Mouse (Mus musculus): ENCODE measurements around the gene Jmjd7. TPM values are rescaled to one million over a fixed set of nuclear protein-coding genes. Genes with fewer than 3 reads are reported as not detected.

Gene Jmjd7
- polyA plus RNA-seq, 1 experiment from 2014 or later: 23.5 TPM

DNA sequence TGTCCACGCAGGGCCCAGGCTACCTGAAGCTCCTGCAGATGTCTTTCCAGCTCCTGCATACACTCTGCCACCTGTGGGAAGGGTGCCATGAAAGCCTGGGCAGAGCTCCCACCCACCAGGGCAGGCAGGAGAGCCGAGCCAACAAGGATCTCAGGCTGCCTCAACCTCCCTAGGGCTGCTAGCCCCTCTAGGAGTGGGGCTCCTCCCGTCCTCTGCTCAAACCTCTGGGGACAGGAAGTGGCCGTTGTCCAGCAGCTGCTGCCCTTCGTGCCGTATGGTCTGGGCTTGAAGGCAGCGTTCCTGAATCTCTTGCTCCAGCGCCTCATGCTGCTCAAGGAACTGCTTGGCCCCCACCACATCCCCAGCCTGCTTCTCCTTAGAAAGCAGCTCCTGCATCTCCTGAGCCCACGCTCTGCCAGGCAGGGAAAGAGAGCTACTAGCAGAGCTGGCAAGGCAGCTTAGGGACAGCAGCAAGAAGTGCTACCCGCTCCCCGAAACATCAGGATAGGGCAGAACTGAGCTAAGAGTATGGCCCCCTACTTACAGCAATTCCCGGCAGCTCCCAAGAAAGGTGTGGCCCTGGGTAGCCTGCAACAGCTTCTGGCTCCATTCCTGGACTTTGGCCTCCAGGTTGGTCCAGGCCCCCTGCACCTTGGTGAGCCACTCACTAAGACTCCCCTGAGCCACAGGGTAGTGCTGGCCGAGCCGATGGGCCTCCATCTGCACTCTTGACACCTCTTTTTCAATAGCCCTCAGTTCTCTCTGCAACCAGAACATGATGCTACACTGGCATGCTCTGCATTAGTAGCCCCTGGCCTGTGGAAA is 19.4 kb downstream of the Jmjd7 start:
- no peak overlapping the region for H3K27ac ChIP-seq
- peaks cover 14% of the 10 kb centered on the region for H3K36me3 ChIP-seq
- no peak for ATAC-seq (ENCODE audit: low FRiP score)
- no peaks in the 10 kb centered on the region for H3K9me3 ChIP-seq
- H3K9ac ChIP-seq: no peak overlapping the region
- WGBS: 74% methylated on average over 14 of the region's 14 CpGs
- no peak overlapping the region for H3K4me2 ChIP-seq
- no peaks in the 10 kb centered on the region for H3K4me1 ChIP-seq (replicated peaks)
- 0 out of 2 replicates have a peak, but pooled peaks cover 4% of the 10 kb centered on the region for H3K27me3 ChIP-seq
- no peak overlapping the region for H3K4me3 ChIP-seq

DNA sequence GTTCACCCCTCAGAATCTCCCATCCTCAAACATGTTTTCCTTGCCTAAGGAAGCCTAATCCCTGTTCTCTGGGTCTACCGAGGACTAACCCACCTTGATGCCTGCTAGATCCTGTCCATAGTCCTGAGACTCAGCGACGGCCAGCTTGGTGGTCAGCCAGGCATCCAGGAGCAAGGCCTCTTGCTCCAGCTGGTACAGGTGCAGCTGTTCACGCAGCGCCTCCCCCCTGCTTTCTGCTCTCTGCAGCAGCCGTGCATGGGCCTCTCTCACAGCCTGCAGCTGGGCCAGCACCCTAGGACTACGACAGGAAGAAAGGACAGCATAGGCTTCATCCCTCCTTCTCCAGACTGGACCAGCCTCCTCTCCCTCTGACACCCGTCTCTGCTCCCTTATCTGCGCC is 20.9 kb downstream of the Jmjd7 start:
- Histone ChIP-seq H3K36me3 (no peaks in the 10 kb centered on the region; the same call in 1 of the 2 replicates), H3K27me3 (0 out of 2 replicates have a peak, but pooled peaks cover 4% of the 10 kb centered on the region), H3K9me3 (no peaks in the 10 kb centered on the region), H3K27ac (no peak overlapping the region), H3K4me2 (no peak overlapping the region), H3K4me1 (replicated peaks) (no peaks in the 10 kb centered on the region), H3K9ac (no peak overlapping the region), H3K4me3 (no peak overlapping the region)
- ATAC-seq (ENCODE audit: low FRiP score): no peak
- WGBS: 80% methylated on average over 9 of the region's 9 CpGs

DNA sequence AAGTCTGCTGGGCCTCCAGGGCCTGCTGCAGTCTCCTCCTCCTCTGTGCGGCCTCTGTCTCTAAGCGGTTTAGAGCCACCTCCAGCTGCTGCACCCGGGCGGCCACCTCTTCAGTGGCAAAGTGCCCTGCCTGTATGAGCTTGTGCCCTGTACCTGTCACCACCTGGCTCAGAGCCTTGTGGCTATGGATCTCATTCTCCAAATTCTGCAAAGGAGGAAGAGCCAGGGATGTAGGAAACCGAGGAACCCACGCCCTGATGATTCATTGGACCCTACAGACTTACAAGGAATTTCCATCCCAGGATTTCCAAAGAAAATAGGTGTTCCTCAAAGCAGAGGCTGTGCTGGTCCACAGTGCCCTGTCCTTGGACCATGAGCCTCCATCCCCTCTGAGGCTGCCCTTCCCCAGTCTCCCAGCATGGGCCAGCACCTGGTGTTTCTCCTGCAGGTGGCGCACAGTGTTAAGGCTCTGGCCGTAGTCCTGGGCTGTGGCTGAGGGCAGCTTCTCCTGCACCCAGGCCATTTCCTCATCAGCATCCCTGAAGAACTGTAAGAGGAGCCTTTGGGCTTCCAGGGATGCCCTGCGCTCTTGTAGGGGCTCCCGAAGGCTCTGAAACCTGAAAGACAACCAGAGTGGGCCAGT is 22.5 kb downstream of the Jmjd7 start:
- ATAC-seq (ENCODE audit: low FRiP score): no peak
- Histone ChIP-seq H3K27ac (no peak overlapping the region), H3K4me3 (no peak overlapping the region), H3K36me3 (no peaks in the 10 kb centered on the region), H3K9ac (no peak overlapping the region), H3K9me3 (no peaks in the 10 kb centered on the region), H3K4me2 (no peak overlapping the region), H3K27me3 (0 out of 2 replicates have a peak, but pooled peaks cover 4% of the 10 kb centered on the region), H3K4me1 (replicated peaks) (no peaks in the 10 kb centered on the region)
- 60% methylated on average over 10 of the region's 10 CpGs for WGBS

DNA sequence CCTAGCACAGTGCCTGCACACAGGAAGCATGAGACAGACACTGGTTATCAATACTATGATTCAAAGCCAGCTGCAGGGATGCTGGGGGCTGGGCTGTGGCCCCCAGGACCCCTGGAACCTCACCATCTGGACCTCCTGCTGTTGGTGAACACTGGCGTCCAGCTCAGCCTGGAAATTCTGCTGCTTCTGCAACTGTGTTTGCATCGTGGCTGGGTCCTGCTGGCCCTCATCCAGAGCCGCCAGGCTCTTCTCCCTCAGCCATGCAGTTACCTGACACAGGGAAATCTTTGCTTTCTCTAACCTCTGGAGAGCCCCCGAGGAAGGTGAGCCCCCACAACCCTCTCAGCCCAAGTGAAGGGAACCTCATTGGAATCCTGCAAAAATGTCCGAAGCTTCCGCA is 24.1 kb downstream of the Jmjd7 start:
- Histone ChIP-seq H3K9ac (no peak overlapping the region), H3K36me3 (no peaks in the 10 kb centered on the region), H3K27me3 (0 out of 2 replicates have a peak, but pooled peaks cover 4% of the 10 kb centered on the region), H3K27ac (no peak overlapping the region), H3K4me2 (no peak overlapping the region), H3K4me3 (no peak overlapping the region), H3K4me1 (replicated peaks) (no peaks in the 10 kb centered on the region), H3K9me3 (no peaks in the 10 kb centered on the region)
- 64% methylated on average over 6 of the region's 6 CpGs for WGBS
- ATAC-seq (ENCODE audit: low FRiP score): no peak

DNA sequence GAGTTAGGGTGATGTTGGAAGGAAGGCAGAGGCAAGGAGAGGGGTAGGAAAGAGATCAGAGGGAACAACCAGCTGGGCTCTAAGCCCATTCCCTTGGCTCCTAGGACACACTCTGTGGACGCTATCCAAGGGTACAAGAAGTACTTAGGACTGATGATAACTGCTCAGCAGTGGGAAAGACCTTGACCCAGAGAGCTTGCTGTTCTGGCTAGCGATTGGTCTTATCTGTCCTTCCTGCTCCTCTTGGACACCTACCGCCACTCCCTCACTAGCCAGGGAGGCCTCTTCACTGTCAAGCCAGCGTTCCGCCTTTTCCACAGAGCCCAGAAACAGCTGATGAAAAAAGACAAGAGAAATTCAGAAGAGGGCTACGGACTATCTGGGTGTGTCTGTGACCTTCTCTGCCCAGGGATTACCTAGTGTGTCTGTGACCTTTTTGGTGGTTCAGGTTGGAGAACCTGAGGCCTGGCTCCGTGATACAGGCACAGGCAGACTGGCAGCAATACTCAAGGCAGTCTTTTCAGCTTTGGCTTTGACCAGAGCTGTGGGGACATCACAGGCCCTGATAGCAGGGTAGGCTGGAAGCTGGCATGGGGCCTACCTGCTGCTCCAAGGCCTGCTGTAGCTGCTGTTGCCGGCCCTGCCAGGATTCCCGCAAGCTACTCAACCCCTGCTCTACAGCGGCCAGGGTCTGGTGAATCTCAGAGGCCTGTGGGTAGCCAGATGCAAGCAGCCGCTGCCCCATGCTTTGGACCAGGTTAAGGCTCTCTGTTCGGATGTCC is 27.7 kb downstream of the Jmjd7 start:
- 92% methylated on average over 12 of the region's 12 CpGs for WGBS
- 0 out of 2 replicates have a peak, but pooled peaks cover 4% of the 10 kb centered on the region for H3K27me3 ChIP-seq
- no peak for ATAC-seq (ENCODE audit: low FRiP score)
- no peaks in the 10 kb centered on the region for H3K36me3 ChIP-seq
- H3K4me1 ChIP-seq (replicated peaks): no peaks in the 10 kb centered on the region
- H3K9ac ChIP-seq: no peak overlapping the region
- no peaks in the 10 kb centered on the region for H3K9me3 ChIP-seq
- H3K4me2 ChIP-seq: no peak overlapping the region
- no peak overlapping the region for H3K4me3 ChIP-seq
- H3K27ac ChIP-seq: no peak overlapping the region

DNA sequence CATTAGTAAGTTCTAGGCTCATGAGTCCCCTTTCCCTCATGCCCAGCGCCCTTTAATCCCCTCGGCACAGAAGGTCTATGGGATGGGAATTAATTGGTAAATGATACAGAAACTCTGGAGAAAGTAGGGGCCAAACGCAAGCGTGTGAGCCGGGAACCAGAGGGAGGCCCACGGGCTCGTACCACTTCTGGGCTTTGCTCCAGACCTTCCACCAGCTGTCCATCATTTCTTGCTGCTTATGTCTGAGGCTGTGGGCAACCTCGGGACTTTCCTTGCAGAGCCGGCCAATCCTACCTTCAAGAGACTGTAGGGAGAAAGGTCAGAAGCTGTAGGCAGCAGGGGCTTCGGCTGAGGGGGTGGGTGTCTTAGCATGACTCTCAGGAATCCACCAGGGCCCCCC is 28.6 kb downstream of the Jmjd7 start:
- Histone ChIP-seq H3K9ac (no peak overlapping the region), H3K4me3 (no peak overlapping the region), H3K4me1 (replicated peaks) (no peaks in the 10 kb centered on the region), H3K9me3 (no peaks in the 10 kb centered on the region), H3K27ac (no peak overlapping the region), H3K4me2 (no peak overlapping the region), H3K27me3 (no peaks in the 10 kb centered on the region), H3K36me3 (no peaks in the 10 kb centered on the region)
- 90% methylated on average over 10 of the region's 10 CpGs for WGBS
- no peak for ATAC-seq (ENCODE audit: low FRiP score)

DNA sequence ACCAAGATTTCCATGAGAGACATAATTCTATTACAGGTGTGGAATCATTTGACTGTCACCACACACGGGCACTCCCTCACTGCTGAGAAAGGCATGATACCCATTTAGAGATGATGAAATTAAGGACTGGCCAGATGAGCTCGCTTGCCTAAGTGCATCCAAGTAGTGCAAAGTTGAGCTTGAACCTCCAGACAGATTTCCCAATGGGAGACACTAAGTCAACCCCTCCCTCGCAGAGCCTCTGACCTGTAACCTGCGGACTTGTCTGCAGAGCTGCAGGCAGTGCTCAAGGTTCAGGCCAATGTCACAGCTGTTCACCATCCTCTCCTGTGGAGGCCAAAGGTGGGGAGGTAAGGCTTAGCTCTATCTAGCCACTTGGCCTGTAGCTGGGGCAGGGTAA is 31.5 kb downstream of the Jmjd7 start:
- no peak overlapping the region for H3K4me2 ChIP-seq
- no peak overlapping the region; the same call in 1 of the 2 replicates for H3K9ac ChIP-seq
- H3K27ac ChIP-seq: no peak overlapping the region
- no peaks in the 10 kb centered on the region for H3K36me3 ChIP-seq
- no peak overlapping the region for H3K4me3 ChIP-seq
- no peak for ATAC-seq (ENCODE audit: low FRiP score)
- 88% methylated on average over 4 of the region's 4 CpGs for WGBS
- H3K4me1 ChIP-seq (replicated peaks): no peaks in the 10 kb centered on the region
- H3K27me3 ChIP-seq: no peaks in the 10 kb centered on the region
- no peaks in the 10 kb centered on the region for H3K9me3 ChIP-seq

DNA sequence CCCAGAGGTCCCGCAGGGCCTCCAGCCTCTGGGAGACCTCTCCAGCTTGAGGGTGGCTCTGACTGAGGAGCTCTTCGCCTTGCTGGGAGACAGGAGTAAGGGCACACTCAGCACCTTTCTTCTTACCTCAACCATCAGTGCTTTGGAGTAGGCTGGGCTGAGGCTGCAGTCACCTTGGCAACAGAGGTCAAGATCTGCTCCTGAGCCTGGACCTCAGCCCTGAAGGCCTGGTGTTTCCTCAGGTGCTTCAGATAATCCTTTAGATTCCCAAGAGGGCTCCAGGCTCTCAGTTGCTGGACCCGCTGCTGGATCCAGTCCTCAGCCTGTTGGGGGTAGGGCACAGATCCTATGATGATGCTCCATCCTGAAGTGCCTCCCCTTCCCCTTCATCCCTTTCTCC is 32.2 kb downstream of the Jmjd7 start:
- no peak for ATAC-seq (ENCODE audit: low FRiP score)
- 82% methylated on average over 3 of the region's 3 CpGs for WGBS

DNA sequence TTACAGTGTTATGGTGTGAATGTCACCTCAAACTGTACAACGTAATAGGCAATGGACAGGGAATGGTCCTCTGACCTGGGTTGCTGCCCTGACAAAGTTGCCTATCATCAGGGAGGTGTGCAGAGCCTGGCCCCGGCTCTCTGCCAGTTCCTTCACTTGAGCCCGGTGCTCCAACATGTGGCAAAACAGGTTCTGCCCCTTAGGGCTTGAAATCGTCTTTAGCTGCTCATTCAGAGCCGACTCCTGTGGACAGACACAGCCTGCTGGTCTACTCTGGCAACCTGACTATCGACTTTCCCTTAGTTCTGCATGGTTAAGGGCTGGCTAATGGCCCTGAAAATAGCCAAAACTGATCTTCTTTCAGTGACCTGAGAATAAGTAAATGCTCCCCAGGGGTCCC is 32.9 kb downstream of the Jmjd7 start:
- Histone ChIP-seq H3K4me1 (replicated peaks) (no peaks in the 10 kb centered on the region), H3K27me3 (no peaks in the 10 kb centered on the region), H3K36me3 (no peaks in the 10 kb centered on the region), H3K4me2 (no peak overlapping the region), H3K27ac (no peak overlapping the region), H3K9me3 (no peaks in the 10 kb centered on the region), H3K9ac (no peak overlapping the region), H3K4me3 (no peak overlapping the region)
- WGBS: 73% methylated on average over 6 of the region's 6 CpGs
- ATAC-seq (ENCODE audit: low FRiP score): no peak

More for the DNA sequence above, 32.2 kb downstream of the Jmjd7 start:
- no peak overlapping the region for H3K9ac ChIP-seq
- no peaks in the 10 kb centered on the region for H3K9me3 ChIP-seq
- no peaks in the 10 kb centered on the region for H3K27me3 ChIP-seq
- H3K4me1 ChIP-seq (replicated peaks): no peaks in the 10 kb centered on the region
- no peaks in the 10 kb centered on the region for H3K36me3 ChIP-seq
- H3K27ac ChIP-seq: no peak overlapping the region
- no peak overlapping the region for H3K4me3 ChIP-seq
- no peak overlapping the region for H3K4me2 ChIP-seq

DNA sequence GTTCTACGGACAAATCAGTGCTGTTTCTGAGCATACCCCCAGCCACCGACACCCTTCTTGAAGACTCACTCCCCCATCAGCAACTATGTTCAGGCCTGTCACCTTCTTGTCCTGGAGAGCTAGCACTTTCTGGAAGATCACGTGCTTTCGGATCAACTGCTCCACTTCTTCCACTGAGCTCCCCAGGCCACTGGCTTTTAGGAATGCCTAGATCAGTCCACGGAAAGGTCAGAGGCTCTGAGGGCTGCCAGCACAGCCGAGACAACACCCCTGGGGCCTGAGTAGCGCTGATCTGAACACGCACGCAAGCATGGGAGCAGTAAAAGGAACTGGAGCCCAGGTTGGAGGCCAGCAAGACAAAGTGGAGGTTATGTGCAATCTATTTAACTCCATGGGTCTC is 33.4 kb downstream of the Jmjd7 start:
- WGBS: 77% methylated on average over 9 of the region's 9 CpGs
- Histone ChIP-seq H3K9me3 (no peaks in the 10 kb centered on the region), H3K36me3 (no peaks in the 10 kb centered on the region), H3K9ac (no peak overlapping the region), H3K4me2 (no peak overlapping the region), H3K4me1 (replicated peaks) (no peaks in the 10 kb centered on the region), H3K27ac (no peak overlapping the region), H3K27me3 (no peaks in the 10 kb centered on the region), H3K4me3 (no peak overlapping the region)
- ATAC-seq (ENCODE audit: low FRiP score): no peak

DNA sequence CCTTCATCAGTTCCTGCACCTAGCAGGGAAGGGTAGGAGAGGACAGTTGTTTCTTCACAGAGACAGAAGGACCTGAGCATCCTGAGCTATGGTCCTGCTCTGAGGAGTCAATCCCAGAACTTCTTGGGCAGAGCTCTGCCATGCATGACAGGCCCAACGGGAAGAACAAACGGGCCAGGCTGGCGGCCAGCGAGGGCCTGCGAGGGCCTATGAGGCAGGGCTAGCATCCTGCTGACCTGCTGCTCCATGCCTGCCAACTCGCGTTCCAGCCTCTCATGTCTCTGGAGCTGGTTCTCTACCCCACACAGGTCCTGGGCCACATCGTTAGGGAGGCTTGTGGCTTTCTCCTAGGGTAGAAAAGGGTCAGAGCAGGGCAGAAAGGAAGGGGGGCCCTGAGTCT is 35.0 kb downstream of the Jmjd7 start:
- H3K9ac ChIP-seq: no peak overlapping the region
- no peak overlapping the region for H3K4me2 ChIP-seq
- no peaks in the 10 kb centered on the region for H3K4me1 ChIP-seq (replicated peaks)
- no peak overlapping the region for H3K27ac ChIP-seq
- H3K4me3 ChIP-seq: no peak overlapping the region
- no peak for ATAC-seq (ENCODE audit: low FRiP score)
- no peaks in the 10 kb centered on the region for H3K27me3 ChIP-seq
- no peaks in the 10 kb centered on the region for H3K9me3 ChIP-seq
- WGBS: 88% methylated on average over 8 of the region's 8 CpGs
- H3K36me3 ChIP-seq: no peaks in the 10 kb centered on the region

DNA sequence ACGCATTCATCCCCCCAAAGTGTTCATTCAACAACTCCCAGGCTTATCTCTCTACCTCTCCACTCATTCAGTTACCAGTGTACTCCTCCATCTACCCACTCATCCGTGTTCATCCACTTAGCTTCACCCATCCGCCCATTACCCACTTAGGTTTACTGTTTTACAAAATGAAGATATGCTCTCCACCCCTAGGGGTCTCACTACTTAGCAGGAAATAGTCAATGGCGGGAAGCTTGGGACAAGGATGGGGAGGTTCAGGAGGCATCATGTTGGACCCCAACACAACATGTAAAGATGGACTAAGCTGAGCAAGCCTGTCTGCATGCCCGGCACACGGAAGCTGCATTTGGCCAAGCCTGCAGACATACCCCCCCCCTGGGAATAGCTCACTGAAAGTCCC is 37.4 kb downstream of the Jmjd7 start:
- H3K9ac ChIP-seq: no peak overlapping the region
- H3K4me1 ChIP-seq (replicated peaks): peaks cover 8% of the 10 kb centered on the region
- no peaks in the 10 kb centered on the region for H3K36me3 ChIP-seq
- H3K27ac ChIP-seq: no peak overlapping the region
- H3K27me3 ChIP-seq: no peaks in the 10 kb centered on the region
- no peaks in the 10 kb centered on the region for H3K9me3 ChIP-seq
- H3K4me2 ChIP-seq: no peak overlapping the region
- ATAC-seq (ENCODE audit: low FRiP score): no peak
- no peak overlapping the region for H3K4me3 ChIP-seq
- WGBS: 86% methylated on average over 6 of the region's 6 CpGs

Measured in hindbrain, embryonic 13.5 days (tissue).